Comparison of ENCODE assay signal across 8 mouse cellular contexts in genomic region chr9:101073987-101074331, GRCm38 (mm10). TPM values are rescaled to one million over a fixed set of nuclear protein-coding genes. Genes with fewer than 3 reads are reported as not detected.
DNase-seq lines count a peak whose midpoint lies in the region; ATAC-seq and TF ChIP-seq lines count a peak whose summit lies in the region.

Gene Msl2 (plus strand): TSS chr9:101074101.

- no peak for TF ChIP-seq EP300 in heart, adult 2 months (IDR thresholded peaks at IDR 0.05; ENCODE audit: insufficient read depth, low read depth, low read length)

- no peaks in the 10 kb centered on the region for H3K79me2 ChIP-seq in heart, adult 2 months (replicated peaks; ENCODE audit: control insufficient read depth, insufficient read depth, low read length)
- H3K79me2 ChIP-seq in macrophage (ENCODE audit: inconsistent target) = peaks cover 42% of the 10 kb centered on the region

- H3K4me3 ChIP-seq in heart, adult 2 months = peak within 1 kb of the TSS; percentile 70
- H3K4me3 ChIP-seq in macrophage (ENCODE audit: inconsistent target) = peak within 1 kb of the TSS; percentile 87

- peak within 1 kb of the TSS; percentile 100 for H3K27ac ChIP-seq in heart, adult 2 months
- peak within 1 kb of the TSS; percentile 80 for H3K27ac ChIP-seq in macrophage

- no peak for ATAC-seq in inflammation-experienced regulatory T-cells, adult 6 months

- TF ChIP-seq POLR2A in heart, adult 2 months (IDR thresholded peaks at IDR 0.05; ENCODE audit: insufficient read depth, low read depth, low read length) = peak; percentile 54; the same call in 1 of the 2 replicates

- no peaks in the 10 kb centered on the region for H3K27me3 ChIP-seq in heart, adult 2 months (ENCODE audit: control insufficient read depth, insufficient read depth, low read length)

- peak within 1 kb of the TSS; percentile 100 for H3K9ac ChIP-seq in heart, adult 2 months (ENCODE audit: low read depth, low read length)

- DNase-seq in heart, adult 2 months = no peak
- DNase-seq in heart, adult 9 months (ENCODE audit: low spot score in 2 of 2) = no peak
- no peak for DNase-seq in adrenal gland, postnatal 14 days
- no peak for DNase-seq in gastrocnemius, adult 8-10 months (ENCODE audit: low spot score in 2 of 2)
- DNase-seq in spleen, adult 18-20 months = no peak
- DNase-seq in right cerebral cortex, postnatal 4 days = no peak

- peaks cover 9% of the 10 kb centered on the region for H3K36me3 ChIP-seq in heart, adult 2 months (ENCODE audit: control insufficient read depth, insufficient read depth, low read length)
- H3K36me3 ChIP-seq in macrophage (ENCODE audit: inconsistent target) = no peaks in the 10 kb centered on the region

- WGBS in heart, adult 2 months = 2% methylated on average over 38 of the region's 43 CpGs
- 0% methylated on average over 18 of the region's 43 CpGs for WGBS in macrophage (ENCODE audit: missing documents)

- intact Hi-C loops in heart, adult 2 months (cut with DNase I) = loop anchor here (1.0 to 2.0 kb wide), 2 partner anchors 40 to 431 kb away; partner anchors contain the start of gene Pccb

- H3K4me1 ChIP-seq in heart, adult 2 months (ENCODE audit: control insufficient read depth, insufficient read depth, low read length) = peaks cover 8% of the 10 kb centered on the region

- no peak for TF ChIP-seq CTCF in heart, adult 2 months (IDR thresholded peaks at IDR 0.05)

RNA-seq across cellular contexts. Expression of gene Msl2, which starts in this region (rescaled TPM):
- 10 to 100 TPM; 33.5 to 35.9 TPM for total RNA-seq in heart, adult 2 months (2021)
- polyA plus RNA-seq in heart, adult 2 months (2012; rRNA removed) = 10.8 and 16.4 TPM in 2 replicates
- total RNA-seq in adrenal gland, postnatal 14 days (2021) = 42.5 and 47.4 TPM in 2 replicates
- 10 to 100 TPM; 26.3 to 30.8 (median 29.6) TPM for total RNA-seq in gastrocnemius, adult 8-10 months (2022)
- 10 to 100 TPM; 10.5 to 12.3 (median 11.7) TPM for polyA plus RNA-seq in inflammation-experienced regulatory T-cells, adult 6 months (2017; shearing (Covaris generic))
- 100 to 1,000 TPM in 1 of 26 experiments, 10 to 100 TPM in 25; 34.2 to 108 (median 74.1) TPM for total RNA-seq in macrophage (2018; cell fraction: chromatin; rRNA removed)
- total RNA-seq in macrophage (2018; cell fraction: cytosol; rRNA removed) = 10 to 100 TPM; 27.0 to 44.1 (median 33.7) TPM
- total RNA-seq in macrophage (2018; cell fraction: nucleus; rRNA removed) = 100 to 1,000 TPM in 1 of 26 experiments, 10 to 100 TPM in 25; 40.5 to 105 (median 65.4) TPM
- 16.7 to 25.1 TPM (median 19.9 TPM) in 3 replicates for polyA plus RNA-seq in macrophage (2018)
